Mouse (Mus musculus): ENCODE data around the gene Samd9l. TPM values are rescaled to one million over a fixed set of nuclear protein-coding genes. Genes with fewer than 3 reads are reported as not detected.
A peak's percentile ranks its signal among the peaks of the same experiment; 100 is the strongest.
"Not testable (repeated sequence)": the region's sequence is repeated elsewhere in the genome, so short reads cannot be mapped to it uniquely, and the experiment has no call there.

Samd9l gene
- total RNA-seq, 2 experiments from 2014 or later = 3.4 to 4.3 TPM

- intact Hi-C loops (cut with DNase I) = not testable (repeated sequence)
- peak; percentile 27 to 36 for DNase-seq (ENCODE audit: low spot score in 2 of 2)
Measured at GRCm38 (mm10) chr6:3345924-3346597, 53.3 kb downstream of the Samd9l start.

- DNase-seq (ENCODE audit: low spot score in 2 of 2); intact Hi-C loops (cut with DNase I): not testable (repeated sequence)
Measured at GRCm38 (mm10) chr6:3345043-3345639, 54.2 kb downstream of the Samd9l start.

GRCm38 (mm10) chr6:3343603-3344247 is 55.6 kb downstream of the Samd9l start:
- intact Hi-C loops (cut with DNase I); DNase-seq (ENCODE audit: low spot score in 2 of 2): not testable (repeated sequence)

GRCm38 (mm10) chr6:3341479-3341878 is 57.9 kb downstream of the Samd9l start:
- intact Hi-C loops (cut with DNase I) = no loop called here
- no peak for DNase-seq (ENCODE audit: low spot score in 2 of 2)

GRCm38 (mm10) chr6:3340928-3341327 is 58.4 kb downstream of the Samd9l start:
- DNase-seq (ENCODE audit: low spot score in 2 of 2); intact Hi-C loops (cut with DNase I): not testable (repeated sequence)

GRCm38 (mm10) chr6:3339131-3339530 is 60.2 kb downstream of the Samd9l start:
- intact Hi-C loops (cut with DNase I); DNase-seq (ENCODE audit: low spot score in 2 of 2): not testable (repeated sequence)

Other genes with a start within 250 kb of the Samd9l start
- under 1 TPM; 0.21 to 0.87 TPM for gene Hepacam2, start 98.7 kb upstream of the Samd9l start, total RNA-seq (2021)
- 10 to 100 TPM; 55.4 to 58.3 TPM for gene Vps50, start 98.8 kb upstream of the Samd9l start, total RNA-seq (2021)

Measured in left cerebral cortex, postnatal 25 days (tissue).